Mouse (Mus musculus): ENCODE measurements around the gene Uhrf2. TPM values are rescaled to one million over a fixed set of nuclear protein-coding genes. Genes with fewer than 3 reads are reported as not detected.
"Not testable (repeated sequence)": the region's sequence is repeated elsewhere in the genome, so short reads cannot be mapped to it uniquely, and the experiment has no call there.

Gene Uhrf2
- polyA plus RNA-seq, 1 experiment from 2014 or later = 67.0 TPM

DNA sequence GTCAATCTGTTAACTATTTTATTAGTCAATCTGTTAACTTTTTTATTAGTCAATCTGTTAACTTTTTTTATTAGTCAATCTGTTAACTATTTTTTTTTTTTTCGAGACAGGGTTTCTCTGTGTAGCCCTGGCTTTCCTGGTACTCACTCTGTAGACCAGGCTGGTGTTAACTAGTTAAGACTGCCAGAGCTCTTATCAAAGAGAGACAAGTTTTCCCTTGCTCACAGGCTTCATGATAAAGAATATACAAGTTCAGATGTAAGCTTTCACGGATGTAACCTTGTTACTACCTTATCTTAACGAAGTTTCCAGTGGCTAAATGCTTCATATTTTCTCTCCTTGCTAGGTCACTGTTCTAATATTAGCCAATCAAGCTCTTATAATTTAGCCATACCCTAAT is 16.0 kb upstream of the Uhrf2 start:
- no peaks in the 10 kb centered on the region for H3K36me3 ChIP-seq (ENCODE audit: insufficient read depth, low read length)
- H3K4me2 ChIP-seq (replicated peaks; ENCODE audit: low read depth, low read length) = no peak overlapping the region
- no peaks in the 10 kb centered on the region for H3K27me3 ChIP-seq (ENCODE audit: insufficient read depth, low read length)
- H3K9ac ChIP-seq (replicated peaks; ENCODE audit: low read length) = no peak overlapping the region
- H3K27ac ChIP-seq (ENCODE audit: low read length) = no peak overlapping the region
- no peaks in the 10 kb centered on the region for H3K9me3 ChIP-seq (ENCODE audit: low read length)
- no peaks in the 10 kb centered on the region; the same call in 1 of the 2 replicates for H3K4me1 ChIP-seq (ENCODE audit: insufficient read depth, low read length)
- WGBS = 80% methylated on average over 3 of the region's 3 CpGs
- no peak overlapping the region for H3K4me3 ChIP-seq (ENCODE audit: low read length)
- no peak for ATAC-seq (ENCODE audit: low FRiP score, low TSS enrichment)

GRCm38 (mm10) chr19:30016156-30016555 is 14.2 kb upstream of the Uhrf2 start:
- no peak for ATAC-seq (ENCODE audit: low FRiP score, low TSS enrichment)
- H3K27me3 ChIP-seq (ENCODE audit: insufficient read depth, low read length) = no peaks in the 10 kb centered on the region
- H3K4me3 ChIP-seq (ENCODE audit: low read length) = no peak overlapping the region
- WGBS = 60% methylated on average over 6 of the region's 6 CpGs
- no peaks in the 10 kb centered on the region; the same call in 1 of the 2 replicates for H3K4me1 ChIP-seq (ENCODE audit: insufficient read depth, low read length)
- no peak overlapping the region for H3K4me2 ChIP-seq (replicated peaks; ENCODE audit: low read depth, low read length)
- H3K9me3 ChIP-seq (ENCODE audit: low read length) = no peaks in the 10 kb centered on the region
- no peak overlapping the region for H3K9ac ChIP-seq (replicated peaks; ENCODE audit: low read length)
- no peak overlapping the region for H3K27ac ChIP-seq (ENCODE audit: low read length)
- no peaks in the 10 kb centered on the region for H3K36me3 ChIP-seq (ENCODE audit: insufficient read depth, low read length)

DNA sequence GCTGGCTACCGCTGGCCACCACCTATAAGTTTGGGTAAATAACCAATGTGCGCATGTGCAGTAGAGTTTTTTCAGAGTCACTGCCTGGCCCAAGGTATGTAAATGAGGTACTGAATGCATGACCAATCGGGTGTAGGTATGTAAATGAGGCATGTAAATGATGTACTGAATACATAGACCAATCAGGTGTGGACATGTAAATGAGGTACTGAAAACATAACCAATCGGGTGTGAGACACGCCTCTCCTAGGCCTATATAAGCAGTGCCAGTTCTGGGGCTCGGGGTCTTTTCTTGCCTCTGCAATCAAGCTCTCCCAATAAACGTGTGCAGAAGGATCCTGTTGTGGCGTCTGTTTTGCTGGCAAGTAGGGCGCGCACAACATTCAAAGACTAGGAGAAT is 6.9 kb upstream of the Uhrf2 start:
- not testable (repeated sequence) for H3K27me3 ChIP-seq (ENCODE audit: insufficient read depth, low read length); H3K4me3 ChIP-seq (ENCODE audit: low read length); H3K27ac ChIP-seq (ENCODE audit: low read length); ATAC-seq (ENCODE audit: low FRiP score, low TSS enrichment); H3K9ac ChIP-seq (replicated peaks; ENCODE audit: low read length); H3K4me2 ChIP-seq (replicated peaks; ENCODE audit: low read depth, low read length); H3K4me1 ChIP-seq (ENCODE audit: insufficient read depth, low read length); H3K36me3 ChIP-seq (ENCODE audit: insufficient read depth, low read length); H3K9me3 ChIP-seq (ENCODE audit: low read length)
- 95% methylated on average over 10 of the region's 10 CpGs for WGBS

DNA sequence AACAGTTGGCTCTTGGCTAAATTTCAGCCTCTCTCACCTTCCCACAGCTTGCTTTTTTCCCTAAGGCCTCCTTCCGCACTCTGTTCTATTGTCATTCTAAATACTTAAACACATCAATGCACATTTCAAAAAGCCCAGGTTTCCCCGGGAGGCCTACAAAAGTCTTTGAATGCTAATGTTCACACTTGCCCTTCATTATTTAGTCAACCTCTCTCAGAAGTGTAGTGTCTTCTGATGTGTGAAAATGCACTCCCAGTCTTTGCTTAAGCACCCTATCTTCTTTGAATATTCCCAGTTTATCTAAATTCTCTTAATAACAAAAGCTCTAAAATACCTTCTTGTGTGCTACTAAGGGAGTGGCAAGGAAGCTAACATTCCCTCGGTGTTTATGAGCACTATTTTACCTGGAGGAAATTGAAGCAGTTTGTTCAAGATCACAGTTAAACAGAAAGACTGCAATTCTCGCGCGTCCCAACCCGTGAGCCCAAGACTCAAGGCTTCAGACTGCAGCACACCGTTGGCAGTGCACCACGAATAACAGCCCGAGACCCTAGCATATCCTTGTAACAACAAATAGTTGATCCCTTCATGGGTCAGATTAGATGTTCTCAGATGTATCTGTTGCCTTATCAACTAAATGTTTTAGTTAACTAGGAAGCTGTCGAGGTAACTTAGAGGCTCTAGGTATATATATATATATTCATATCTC is 1.2 kb upstream of the Uhrf2 start:
- H3K27me3 ChIP-seq (ENCODE audit: insufficient read depth, low read length) = no peaks in the 10 kb centered on the region
- no peak for ATAC-seq (ENCODE audit: low FRiP score, low TSS enrichment)
- 38% methylated on average over 11 of the region's 11 CpGs for WGBS
- peaks cover 19% of the 10 kb centered on the region for H3K4me1 ChIP-seq (ENCODE audit: insufficient read depth, low read length)
- no peaks in the 10 kb centered on the region for H3K36me3 ChIP-seq (ENCODE audit: insufficient read depth, low read length)
- H3K4me2 ChIP-seq (replicated peaks; ENCODE audit: low read depth, low read length) = peak overlapping the region; percentile 87
- peak overlapping the region; percentile 99 for H3K4me3 ChIP-seq (ENCODE audit: low read length)
- H3K9ac ChIP-seq (replicated peaks; ENCODE audit: low read length) = no peak overlapping the region
- H3K9me3 ChIP-seq (ENCODE audit: low read length) = no peaks in the 10 kb centered on the region
- H3K27ac ChIP-seq (ENCODE audit: low read length) = no peak overlapping the region

GRCm38 (mm10) chr19:30030636-30031467 is 539 bp downstream of the Uhrf2 start:
- ATAC-seq (ENCODE audit: low FRiP score, low TSS enrichment) = peak; percentile 62
- peaks cover 19% of the 10 kb centered on the region for H3K4me1 ChIP-seq (ENCODE audit: insufficient read depth, low read length)
- no peaks in the 10 kb centered on the region for H3K27me3 ChIP-seq (ENCODE audit: insufficient read depth, low read length)
- under 1% methylated on average over 69 of the region's 92 CpGs for WGBS
- no peaks in the 10 kb centered on the region for H3K36me3 ChIP-seq (ENCODE audit: insufficient read depth, low read length)
- no peaks in the 10 kb centered on the region for H3K9me3 ChIP-seq (ENCODE audit: low read length)
- peak overlapping the region; percentile 100 for H3K9ac ChIP-seq (replicated peaks; ENCODE audit: low read length)
- H3K4me2 ChIP-seq (replicated peaks; ENCODE audit: low read depth, low read length) = peak overlapping the region; percentile 73
- peak overlapping the region; percentile 96 for H3K27ac ChIP-seq (ENCODE audit: low read length)
- H3K4me3 ChIP-seq (ENCODE audit: low read length) = peak overlapping the region; percentile 99

DNA sequence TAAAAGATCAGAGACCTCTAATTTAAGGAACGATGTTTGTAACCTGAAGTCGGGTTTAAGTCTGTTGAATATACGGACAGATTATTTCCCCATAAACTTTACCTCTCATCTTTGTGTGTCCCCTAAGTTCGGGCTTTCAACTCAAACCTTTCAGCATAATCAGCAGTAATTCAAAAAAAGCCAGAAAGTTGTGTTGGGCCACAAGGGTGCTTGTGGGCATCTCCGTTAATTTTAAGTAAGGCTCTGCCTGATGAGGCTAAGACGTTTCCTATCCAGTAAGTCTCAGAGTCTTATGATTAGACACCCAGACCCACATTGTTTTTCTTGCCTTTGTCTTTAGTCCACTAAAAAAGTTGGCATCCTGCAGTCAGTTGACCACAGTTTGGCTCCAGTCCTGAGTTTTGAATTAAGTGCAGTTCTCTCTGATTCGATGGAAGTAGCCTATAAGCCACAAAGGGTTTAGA is 1.2 kb downstream of the Uhrf2 start:
- Histone ChIP-seq H3K27me3 (ENCODE audit: insufficient read depth, low read length) (no peaks in the 10 kb centered on the region), H3K4me1 (ENCODE audit: insufficient read depth, low read length) (peaks cover 19% of the 10 kb centered on the region), H3K27ac (ENCODE audit: low read length) (peak overlapping the region; percentile 96), H3K4me2 (replicated peaks; ENCODE audit: low read depth, low read length) (peak overlapping the region; percentile 73), H3K9me3 (ENCODE audit: low read length) (no peaks in the 10 kb centered on the region), H3K4me3 (ENCODE audit: low read length) (peak overlapping the region; percentile 99), H3K9ac (replicated peaks; ENCODE audit: low read length) (peak overlapping the region; percentile 100), H3K36me3 (ENCODE audit: insufficient read depth, low read length) (no peaks in the 10 kb centered on the region)
- no peak for ATAC-seq (ENCODE audit: low FRiP score, low TSS enrichment)
- under 1% methylated on average over 7 of the region's 7 CpGs for WGBS

GRCm38 (mm10) chr19:30032206-30032605 is 1.9 kb downstream of the Uhrf2 start:
- Histone ChIP-seq H3K4me2 (replicated peaks; ENCODE audit: low read depth, low read length) (peak overlapping the region; percentile 73), H3K9ac (replicated peaks; ENCODE audit: low read length) (no peak overlapping the region), H3K27ac (ENCODE audit: low read length) (no peak overlapping the region), H3K4me1 (ENCODE audit: insufficient read depth, low read length) (peaks cover 19% of the 10 kb centered on the region), H3K27me3 (ENCODE audit: insufficient read depth, low read length) (no peaks in the 10 kb centered on the region), H3K9me3 (ENCODE audit: low read length) (no peaks in the 10 kb centered on the region), H3K4me3 (ENCODE audit: low read length) (peak overlapping the region; percentile 99), H3K36me3 (ENCODE audit: insufficient read depth, low read length) (no peaks in the 10 kb centered on the region)
- 63% methylated on average over 3 of the region's 3 CpGs for WGBS
- no peak for ATAC-seq (ENCODE audit: low FRiP score, low TSS enrichment)

DNA sequence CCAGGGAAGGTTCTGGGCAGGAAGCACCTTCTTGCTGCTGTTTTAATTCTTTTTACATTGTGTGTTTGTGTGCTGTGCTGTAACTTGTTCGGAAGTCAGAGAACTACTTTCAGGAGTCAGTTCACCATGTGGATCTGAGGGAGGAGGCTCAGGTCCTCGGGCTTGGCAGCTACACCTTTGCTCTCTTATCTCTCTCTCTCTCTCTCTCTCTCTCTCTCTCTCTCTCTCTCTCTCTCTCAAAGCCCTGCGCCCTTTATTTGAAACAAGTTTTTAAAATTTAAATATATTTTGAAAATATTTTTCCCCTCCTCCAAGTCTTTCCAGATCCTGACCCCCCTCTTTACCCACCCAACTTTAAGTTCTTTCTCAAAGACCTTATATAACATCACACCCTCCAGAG is 5.0 kb downstream of the Uhrf2 start:
- 0 out of 2 replicates have a peak, but pooled peaks cover 4% of the 10 kb centered on the region for H3K36me3 ChIP-seq (ENCODE audit: insufficient read depth, low read length)
- no peak overlapping the region for H3K27ac ChIP-seq (ENCODE audit: low read length)
- H3K27me3 ChIP-seq (ENCODE audit: insufficient read depth, low read length) = no peaks in the 10 kb centered on the region
- peaks cover 12% of the 10 kb centered on the region for H3K4me1 ChIP-seq (ENCODE audit: insufficient read depth, low read length)
- H3K9ac ChIP-seq (replicated peaks; ENCODE audit: low read length) = no peak overlapping the region
- H3K4me3 ChIP-seq (ENCODE audit: low read length) = no peak overlapping the region
- no peak overlapping the region for H3K4me2 ChIP-seq (replicated peaks; ENCODE audit: low read depth, low read length)
- ATAC-seq (ENCODE audit: low FRiP score, low TSS enrichment) = no peak
- WGBS = 55% methylated on average over 3 of the region's 3 CpGs
- H3K9me3 ChIP-seq (ENCODE audit: low read length) = no peaks in the 10 kb centered on the region

- Histone ChIP-seq H3K4me1 (ENCODE audit: insufficient read depth, low read length) (no peaks in the 10 kb centered on the region), H3K36me3 (ENCODE audit: insufficient read depth, low read length) (peaks cover 40% of the 10 kb centered on the region), H3K9ac (replicated peaks; ENCODE audit: low read length) (no peak overlapping the region), H3K9me3 (ENCODE audit: low read length) (0 out of 2 replicates have a peak, but pooled peaks cover 4% of the 10 kb centered on the region), H3K27ac (ENCODE audit: low read length) (no peak overlapping the region), H3K4me3 (ENCODE audit: low read length) (no peak overlapping the region), H3K4me2 (replicated peaks; ENCODE audit: low read depth, low read length) (no peak overlapping the region), H3K27me3 (ENCODE audit: insufficient read depth, low read length) (no peaks in the 10 kb centered on the region)
- no peak for ATAC-seq (ENCODE audit: low FRiP score, low TSS enrichment)
- WGBS = 95% methylated on average over 2 of the region's 2 CpGs
These were observed 13.4 kb downstream of the Uhrf2 start for GRCm38 (mm10) chr19:30043691-30044090.

DNA sequence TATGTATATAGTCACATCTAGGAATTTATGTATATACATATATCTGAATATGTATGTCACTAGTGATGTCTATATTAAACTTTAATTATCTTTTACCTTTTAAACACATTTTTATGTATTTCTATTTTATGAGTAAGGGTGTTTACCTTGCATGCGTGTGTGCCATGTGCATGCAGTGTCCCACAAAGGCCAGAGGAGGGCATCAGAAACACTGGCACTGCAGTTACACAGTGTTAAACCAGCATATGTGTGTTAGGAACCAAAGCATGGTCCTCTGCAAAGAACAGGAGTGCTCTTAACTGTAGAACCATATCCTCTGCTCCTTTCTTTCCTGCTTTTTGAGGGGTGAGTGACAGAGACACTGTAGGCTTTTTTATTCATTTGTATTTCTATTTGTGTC is 14.3 kb downstream of the Uhrf2 start:
- Histone ChIP-seq H3K9me3 (ENCODE audit: low read length) (0 out of 2 replicates have a peak, but pooled peaks cover 4% of the 10 kb centered on the region), H3K4me3 (ENCODE audit: low read length) (no peak overlapping the region), H3K4me2 (replicated peaks; ENCODE audit: low read depth, low read length) (no peak overlapping the region), H3K27me3 (ENCODE audit: insufficient read depth, low read length) (no peaks in the 10 kb centered on the region), H3K27ac (ENCODE audit: low read length) (no peak overlapping the region), H3K4me1 (ENCODE audit: insufficient read depth, low read length) (no peaks in the 10 kb centered on the region), H3K36me3 (ENCODE audit: insufficient read depth, low read length) (peaks cover 36% of the 10 kb centered on the region), H3K9ac (replicated peaks; ENCODE audit: low read length) (no peak overlapping the region)
- 96% methylated on average over 1 of the region's 1 CpGs for whole genome bisulfite sequencing
- no peak for ATAC-seq (ENCODE audit: low FRiP score, low TSS enrichment)

All from kidney, embryonic 16.5 days (tissue).